Comparison of ENCODE assay signal across 30 mouse cellular contexts in genomic region chr19:21409178-21409577, GRCm38 (mm10).
DNase-seq lines count a peak whose midpoint lies in the region; ATAC-seq lines count a peak whose summit lies in the region.
"Had no signal": no experiment of that assay in that cellular context is flagged by ENCODE, and none has a peak within 500 bp of the region (broad histone marks: within the 10 kb centered on the region; RNA-seq: fewer than 3 reads in every experiment).

No protein-coding gene starts in this region.

- peak; percentile 30 to 57 for DNase-seq in spleen, postnatal 36 days (ENCODE audit: low spot score in 2 of 2)
- DNase-seq in spleen, adult 18-20 months = no peak
- peak; percentile 5 for DNase-seq in liver
- DNase-seq in hindbrain, embryonic 14.5 days (ENCODE audit: low spot score) = no peak
- no peak for DNase-seq in cerebellum, adult 11-12 months
- DNase-seq in urinary bladder, postnatal 4 days (ENCODE audit: low spot score in 2 of 2) = no peak
- DNase-seq: adrenal gland, postnatal 14 days; cerebellum, adult 9-10 months; cerebellum, postnatal 36 days; embryo, embryonic 11 days; gastrocnemius, adult 2 months; gastrocnemius, postnatal 36 days; heart, adult 18-20 months; kidney, adult 18-20 months; kidney, postnatal 36 days; layer of hippocampus, postnatal 36 days; left cerebral cortex, postnatal 4 days; lung, embryonic 14.5 days; lung, postnatal 14 days; thymus, postnatal 4 days had no signal

- no peaks in the 10 kb centered on the region for H3K9me3 ChIP-seq in liver, embryonic 15.5 days (replicated peaks)
- no peaks in the 10 kb centered on the region for H3K9me3 ChIP-seq in hindbrain, embryonic 14.5 days (ENCODE audit: control insufficient read depth, low read length)
- no peaks in the 10 kb centered on the region for H3K9me3 ChIP-seq in forebrain, embryonic 15.5 days
- H3K9me3 ChIP-seq: embryonic facial prominence, embryonic 12.5 days; forebrain, embryonic 12.5 days; hindbrain, embryonic 15.5 days had no signal

- peaks cover 4% of the 10 kb centered on the region; the same call in 1 of the 2 replicates for H3K4me1 ChIP-seq in liver, embryonic 15.5 days (replicated peaks)
- no peaks in the 10 kb centered on the region for H3K4me1 ChIP-seq in hindbrain, embryonic 14.5 days (replicated peaks; ENCODE audit: control insufficient read depth, insufficient read depth, low read length)
- no peaks in the 10 kb centered on the region for H3K4me1 ChIP-seq in forebrain, embryonic 15.5 days
- H3K4me1 ChIP-seq: embryonic facial prominence, embryonic 12.5 days; forebrain, embryonic 12.5 days; hindbrain, embryonic 15.5 days had no signal

- H3K27me3 ChIP-seq in liver, embryonic 15.5 days = no peaks in the 10 kb centered on the region
- H3K27me3 ChIP-seq in hindbrain, embryonic 14.5 days (ENCODE audit: control insufficient read depth, insufficient read depth, low read length) = no peaks in the 10 kb centered on the region
- no peaks in the 10 kb centered on the region for H3K27me3 ChIP-seq in forebrain, embryonic 15.5 days
- H3K27me3 ChIP-seq: CH12.LX; embryonic facial prominence, embryonic 12.5 days; forebrain, embryonic 12.5 days; hindbrain, embryonic 15.5 days had no signal

- H3K27ac ChIP-seq in liver, embryonic 15.5 days (replicated peaks) = no peak overlapping the region
- H3K27ac ChIP-seq in hindbrain, embryonic 14.5 days = no peak overlapping the region
- no peak overlapping the region for H3K27ac ChIP-seq in forebrain, embryonic 15.5 days (replicated peaks)
- H3K27ac ChIP-seq: embryonic facial prominence, embryonic 12.5 days; forebrain, embryonic 12.5 days; gastrocnemius, adult 2 months; hindbrain, embryonic 15.5 days had no signal

- 42% methylated on average over 4 of the region's 4 CpGs for WGBS in liver, embryonic 15.5 days (ENCODE audit: insufficient replicate concordance)
- 96% methylated on average over 4 of the region's 4 CpGs for WGBS in hindbrain, embryonic 14.5 days
- 91% methylated on average over 4 of the region's 4 CpGs for WGBS in forebrain, embryonic 15.5 days

- H3K9ac ChIP-seq in liver, embryonic 15.5 days = no peak overlapping the region
- H3K9ac ChIP-seq in hindbrain, embryonic 14.5 days = no peak overlapping the region
- no peak overlapping the region for H3K9ac ChIP-seq in forebrain, embryonic 15.5 days (replicated peaks)
- H3K9ac ChIP-seq: embryonic facial prominence, embryonic 12.5 days; forebrain, embryonic 12.5 days; hindbrain, embryonic 15.5 days; lung, embryonic 14.5 days had no signal

- H3K4me3 ChIP-seq in liver, embryonic 15.5 days (replicated peaks) = no peak overlapping the region
- H3K4me3 ChIP-seq in hindbrain, embryonic 14.5 days (replicated peaks; ENCODE audit: low read length) = no peak overlapping the region
- no peak overlapping the region for H3K4me3 ChIP-seq in forebrain, embryonic 15.5 days
- H3K4me3 ChIP-seq: embryonic facial prominence, embryonic 12.5 days; forebrain, embryonic 12.5 days; gastrocnemius, adult 2 months; hindbrain, embryonic 15.5 days had no signal

- peak; percentile 71; the same call in 1 of the 2 replicates for ATAC-seq in liver, embryonic 15.5 days (ENCODE audit: insufficient read depth)
- no peak for ATAC-seq in hindbrain, embryonic 14.5 days (ENCODE audit: low FRiP score)
- no peak for ATAC-seq in forebrain, embryonic 15.5 days (replicated peaks)
- ATAC-seq: midbrain, embryonic 16.5 days; Patski had no signal

- no peak overlapping the region for H3K4me2 ChIP-seq in liver, embryonic 15.5 days
- H3K4me2 ChIP-seq in hindbrain, embryonic 14.5 days (replicated peaks) = no peak overlapping the region
- no peak overlapping the region for H3K4me2 ChIP-seq in forebrain, embryonic 15.5 days (replicated peaks)
- H3K4me2 ChIP-seq: embryonic facial prominence, embryonic 12.5 days; forebrain, embryonic 12.5 days; heart, embryonic 11.5 days; hindbrain, embryonic 15.5 days; lung, embryonic 14.5 days; midbrain, embryonic 11.5 days had no signal

- H3K36me3 ChIP-seq in liver, embryonic 15.5 days (replicated peaks) = no peaks in the 10 kb centered on the region
- H3K36me3 ChIP-seq in hindbrain, embryonic 14.5 days (replicated peaks; ENCODE audit: control insufficient read depth, insufficient read depth) = no peaks in the 10 kb centered on the region
- H3K36me3 ChIP-seq in forebrain, embryonic 15.5 days = no peaks in the 10 kb centered on the region
- H3K36me3 ChIP-seq: embryonic facial prominence, embryonic 12.5 days; forebrain, embryonic 12.5 days; hindbrain, embryonic 15.5 days had no signal

Comparison
In these comparisons a context has a peak if more than half of its experiments do, and no peak if none do; other contexts are left out.
1. DNase-seq: peak in spleen, postnatal 36 days (2 of 2) and liver (single experiment); none in spleen, adult 18-20 months (0 of 2), hindbrain, embryonic 14.5 days (single experiment), cerebellum, adult 11-12 months (single experiment) and urinary bladder, postnatal 4 days (0 of 2).